Mouse (Mus musculus) ovary, postnatal 14 days (tissue): Measurements from ENCODE around the gene Lmod2.

Source experiments
- DNase-seq: peaks from one replicate; pipeline ENCODE4 v3.0.0; 2022; ENCODE audit warnings: low spot score

The Lmod2 gene

DNA sequence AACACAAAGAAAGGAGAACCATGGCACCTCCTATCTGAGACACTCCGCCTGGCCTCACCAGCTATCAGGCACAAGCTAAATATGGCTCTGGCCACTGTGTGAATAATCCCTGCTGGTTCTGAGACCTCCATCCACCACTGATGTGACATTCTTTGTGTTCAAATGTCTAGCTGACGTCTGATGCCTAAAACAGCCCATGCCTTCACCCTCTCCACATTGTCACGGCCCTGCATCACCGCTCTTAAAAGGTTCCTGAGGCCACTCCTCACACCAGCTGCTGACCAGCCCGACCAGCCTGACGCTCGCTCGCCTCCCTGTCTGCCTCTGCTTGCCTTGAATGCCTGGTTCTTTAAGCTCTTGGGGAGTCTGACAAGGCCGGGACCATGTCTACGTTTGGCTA, at the start of gene Lmod2:
TSS of gene Lmod2 (plus strand) at position 263 of the 400 bp plus-strand sequence.
- no peak for DNase-seq

DNA sequence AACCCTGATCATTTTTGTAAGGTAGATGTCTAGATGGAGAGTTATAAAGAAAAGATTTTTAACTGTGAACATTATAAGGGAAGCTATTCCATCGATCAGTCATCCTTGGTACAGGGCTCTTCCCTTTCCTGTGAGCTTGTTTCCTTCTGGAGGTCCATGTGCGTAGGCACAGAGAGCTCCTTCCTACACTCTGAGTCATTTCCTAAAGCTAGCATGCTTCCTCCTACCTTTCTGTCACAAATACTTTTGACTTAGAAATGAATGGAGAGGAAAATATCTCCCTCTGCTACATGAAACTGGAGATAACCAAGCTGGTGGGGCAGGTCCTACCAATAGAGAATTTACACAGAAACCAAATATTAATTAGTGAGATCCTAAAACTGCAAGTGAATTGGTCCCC, 47.8 kb upstream of the Lmod2 start:
- DNase-seq: no peak

DNA sequence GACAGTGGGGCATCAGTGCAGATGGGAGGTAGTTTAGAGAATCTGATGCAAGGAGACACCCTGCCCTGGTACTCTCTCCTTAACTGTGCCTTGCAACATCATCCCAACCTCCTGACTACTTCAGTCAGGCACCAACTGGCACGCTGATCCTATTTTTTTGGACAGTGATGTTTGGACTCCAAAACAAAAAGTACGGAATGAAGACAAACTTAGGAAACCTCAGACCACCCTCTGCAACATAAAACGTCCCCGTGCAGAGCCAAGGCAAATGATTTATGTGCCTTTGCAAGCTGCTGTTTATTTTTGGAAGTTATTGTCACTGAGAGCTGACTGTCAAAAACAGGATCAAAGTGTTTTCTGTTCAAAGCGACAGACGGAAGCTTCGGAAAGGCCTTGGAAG, 45.5 kb upstream of the Lmod2 start:
- DNase-seq: no peak

DNA sequence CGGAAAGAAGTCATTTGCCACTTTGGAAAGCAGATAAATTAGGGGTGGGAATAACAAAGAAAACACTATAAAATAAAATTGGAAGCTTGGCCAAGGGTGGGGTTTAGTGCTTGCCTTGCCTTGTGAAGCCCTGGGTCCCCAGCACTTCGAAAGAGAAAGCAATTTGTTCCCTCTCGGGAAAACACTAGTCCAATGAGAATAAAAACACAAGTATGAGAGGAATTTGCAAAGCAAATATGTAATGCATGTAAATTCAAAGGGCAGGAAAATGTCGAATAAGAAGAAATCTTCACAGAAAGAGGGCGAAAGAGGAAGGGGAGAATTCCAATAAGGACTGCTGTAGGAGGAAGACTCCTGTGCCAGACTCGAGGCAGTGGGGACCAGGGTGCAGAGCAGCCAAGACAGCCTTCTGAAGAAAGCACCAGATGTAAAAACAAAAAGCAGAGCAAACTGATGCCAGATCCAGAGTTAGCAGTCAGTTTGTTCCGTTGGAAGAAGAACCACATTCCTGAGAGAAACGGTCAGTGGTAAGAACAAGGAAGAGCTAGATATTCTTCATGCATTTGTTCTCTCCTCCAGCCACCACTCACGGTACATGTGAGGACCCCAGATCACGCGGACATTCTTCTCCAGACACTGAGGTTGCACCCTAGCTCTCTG, 43.0 kb upstream of the Lmod2 start:
- DNase-seq: no peak

DNA sequence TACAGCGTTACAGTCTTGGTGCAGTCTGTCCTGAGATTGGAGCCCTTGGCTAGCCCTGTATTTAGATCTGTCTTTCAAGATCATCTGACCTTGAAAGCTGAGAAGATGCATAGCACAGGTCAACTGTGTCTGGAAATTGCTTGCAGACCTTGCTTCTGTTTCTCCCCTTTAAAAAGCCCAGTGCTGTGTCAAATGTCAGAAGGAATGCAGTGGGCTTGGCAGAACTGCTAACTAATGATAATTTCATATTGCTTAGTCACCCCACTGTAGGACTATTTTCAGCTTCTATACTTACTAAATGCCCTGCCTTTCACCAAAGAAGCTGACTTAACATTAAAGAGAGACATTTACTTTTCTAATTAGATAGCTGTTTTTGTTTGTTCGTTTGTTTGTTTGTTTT, 42.1 kb upstream of the Lmod2 start:
- no peak for DNase-seq

DNA sequence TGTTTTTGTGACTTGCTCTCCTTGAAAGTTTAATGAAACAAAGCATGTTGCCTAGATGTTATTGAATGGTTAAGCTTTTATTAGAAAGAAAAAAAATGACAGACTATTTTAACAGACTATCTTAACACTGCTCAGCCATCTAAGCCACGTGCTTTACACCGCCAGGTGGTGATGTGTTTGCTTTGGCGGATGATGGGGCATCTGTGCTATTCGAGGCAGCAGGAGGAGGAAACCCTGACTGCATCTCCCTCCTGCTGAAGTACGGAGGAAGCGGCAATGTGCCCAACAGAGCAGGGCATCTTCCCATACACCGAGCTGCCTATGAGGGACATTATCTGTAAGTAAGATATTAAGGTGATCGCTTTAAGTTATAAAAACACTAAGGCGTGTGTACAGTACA, 33.5 kb upstream of the Lmod2 start:
- no peak for DNase-seq

DNA sequence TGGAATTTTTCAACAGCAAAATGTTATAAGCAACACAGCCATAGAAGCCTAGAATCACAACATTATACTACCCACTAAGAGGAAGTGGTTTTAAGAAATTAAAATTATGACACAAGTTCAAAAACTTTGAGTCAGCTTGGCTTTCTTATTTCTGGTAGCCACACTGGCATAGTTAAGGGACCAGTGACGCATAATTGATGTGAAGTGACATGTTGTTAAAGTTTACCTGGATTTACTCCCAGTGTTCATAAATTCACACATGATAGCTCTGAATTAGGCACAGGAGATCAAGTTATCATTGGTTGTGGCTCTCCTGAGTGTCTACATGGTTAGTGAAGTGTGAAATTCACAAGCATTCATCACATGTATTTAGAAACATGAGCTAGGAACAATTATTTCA, 32.7 kb upstream of the Lmod2 start:
- no peak for DNase-seq

DNA sequence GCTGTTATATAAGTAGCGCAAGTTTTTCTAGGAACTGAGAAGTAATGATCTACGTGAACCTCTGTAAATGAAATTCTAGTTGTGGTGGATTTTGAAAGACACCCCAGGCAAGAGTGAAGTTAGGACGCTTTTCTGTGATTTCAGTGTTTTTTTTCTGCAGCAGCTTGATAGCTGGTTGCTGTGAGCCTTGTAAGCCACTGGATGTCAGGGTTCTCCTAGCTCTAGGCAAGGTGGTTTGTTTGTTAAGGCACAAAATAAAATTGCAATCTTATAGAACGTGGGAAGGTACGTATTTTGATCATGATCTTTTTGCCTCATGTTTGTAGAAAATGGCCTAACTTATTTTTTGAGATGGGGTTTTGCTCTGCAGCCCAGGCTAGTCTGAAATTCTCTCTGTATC, 28.6 kb upstream of the Lmod2 start:
- DNase-seq: no peak

DNA sequence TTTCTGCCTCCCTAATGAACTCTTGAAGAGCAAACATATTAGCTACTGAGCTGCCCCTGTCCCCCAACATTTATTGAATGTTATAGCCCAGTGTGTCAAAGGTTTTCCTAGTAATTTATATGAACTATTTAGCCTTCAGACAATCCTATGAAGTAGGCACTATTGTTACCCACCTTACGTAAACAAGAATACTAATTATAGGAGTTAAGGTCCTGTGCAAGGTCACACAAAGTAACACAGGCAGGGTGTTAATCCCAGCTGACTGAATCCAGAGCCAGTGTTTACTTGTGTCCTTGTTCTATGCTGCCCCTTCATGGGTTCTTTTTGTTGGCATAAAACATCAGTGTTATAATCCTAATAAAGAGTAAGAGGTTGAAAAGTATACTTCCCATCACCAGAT, 27.9 kb upstream of the Lmod2 start:
- no peak for DNase-seq

DNA sequence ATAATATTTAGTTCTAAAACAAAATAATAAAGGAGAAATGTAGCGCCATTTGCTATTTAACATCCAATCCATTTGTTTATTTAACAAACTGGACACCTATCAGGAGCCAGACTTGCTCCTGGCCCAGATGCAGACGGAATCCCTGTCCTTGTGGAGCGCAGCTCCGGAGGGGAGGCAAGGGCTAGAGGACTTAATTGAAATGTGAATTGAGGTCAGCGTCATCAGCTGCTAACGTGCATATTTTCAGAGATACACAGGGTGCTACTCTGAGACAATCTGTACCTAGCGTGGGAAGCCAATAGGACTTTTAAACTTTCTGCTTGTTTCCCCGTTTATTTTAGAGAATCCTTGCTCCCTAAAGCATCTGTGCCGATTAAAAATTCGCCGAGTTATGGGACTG, 27.3 kb upstream of the Lmod2 start:
- DNase-seq: no peak

DNA sequence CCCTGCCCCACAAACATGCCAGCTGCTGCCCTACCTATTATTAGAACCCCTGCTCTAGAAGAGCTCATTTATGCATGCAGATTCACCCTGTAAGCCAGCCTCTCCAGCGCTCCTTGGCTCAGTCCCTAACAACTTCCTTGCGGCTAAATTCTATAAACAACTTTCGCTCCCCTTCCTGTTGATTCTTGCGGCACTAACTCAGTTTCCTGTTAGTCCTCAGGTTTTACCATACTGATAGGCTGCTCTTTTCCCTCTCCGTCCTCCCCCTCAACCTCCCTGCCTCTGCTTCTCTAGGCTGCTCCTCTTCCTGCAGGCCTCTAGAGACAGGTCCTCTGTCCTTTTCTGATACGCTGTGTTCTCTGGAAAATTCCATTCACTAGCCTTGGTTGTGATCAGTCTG, 26.4 kb upstream of the Lmod2 start:
- DNase-seq: no peak

DNA sequence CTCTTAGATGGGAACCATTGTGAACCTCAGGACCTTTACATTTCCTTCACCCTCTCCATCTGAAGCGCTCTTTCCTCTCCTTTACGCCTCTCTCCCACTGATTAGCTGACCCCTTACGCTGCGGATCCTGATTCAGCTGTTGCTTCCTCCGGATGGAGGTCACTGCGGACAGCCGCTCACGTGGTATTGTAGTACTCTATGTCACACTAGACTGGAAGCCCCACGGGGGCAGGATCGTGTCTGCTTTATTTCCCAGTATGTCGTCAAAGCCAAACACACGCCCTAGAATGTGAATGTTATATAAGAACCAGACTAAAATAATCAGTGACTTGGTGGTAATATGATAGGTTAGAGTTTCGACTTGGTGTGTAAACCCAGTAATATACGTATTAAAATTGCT, 25.1 kb upstream of the Lmod2 start:
- DNase-seq: no peak

DNA sequence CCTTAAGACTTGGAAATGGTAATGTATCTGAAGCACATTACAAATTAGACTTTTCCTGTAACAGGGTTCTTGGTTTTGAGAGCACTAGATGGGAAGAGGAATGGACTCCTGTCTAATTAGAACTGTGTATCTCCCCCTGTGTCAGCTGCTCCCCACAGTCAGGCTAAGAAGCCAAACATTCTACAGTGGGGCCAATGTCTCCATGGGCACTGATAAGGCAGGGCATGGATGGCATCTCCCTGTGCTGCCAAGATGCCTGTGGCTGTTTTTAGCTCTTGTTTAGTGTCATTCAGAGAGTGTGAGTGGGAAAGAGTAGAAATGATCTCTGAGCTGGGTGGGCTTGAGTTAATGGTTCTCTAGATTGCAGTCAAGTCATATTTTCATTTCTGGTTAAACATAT, 24.2 kb upstream of the Lmod2 start:
- no peak for DNase-seq

DNA sequence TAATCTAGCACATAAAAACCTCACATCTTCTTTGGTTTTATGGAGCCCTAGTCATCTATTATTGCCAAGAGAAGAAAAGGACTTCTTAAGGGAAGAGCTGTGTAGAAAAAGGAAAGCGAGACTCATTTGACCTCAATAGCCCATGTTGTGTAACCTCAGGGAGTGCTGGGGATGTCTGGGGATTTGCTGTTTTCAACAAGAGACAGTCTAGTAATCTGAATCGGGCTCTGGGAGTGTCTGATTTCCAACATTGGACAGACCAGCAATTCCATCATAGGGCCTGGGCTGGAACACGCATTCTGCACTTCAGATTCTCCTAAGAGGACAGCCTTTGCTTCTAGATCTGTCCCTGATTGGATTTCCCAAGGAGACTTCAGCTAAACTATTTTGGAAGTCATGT, 14.1 kb upstream of the Lmod2 start:
- no peak for DNase-seq

DNA sequence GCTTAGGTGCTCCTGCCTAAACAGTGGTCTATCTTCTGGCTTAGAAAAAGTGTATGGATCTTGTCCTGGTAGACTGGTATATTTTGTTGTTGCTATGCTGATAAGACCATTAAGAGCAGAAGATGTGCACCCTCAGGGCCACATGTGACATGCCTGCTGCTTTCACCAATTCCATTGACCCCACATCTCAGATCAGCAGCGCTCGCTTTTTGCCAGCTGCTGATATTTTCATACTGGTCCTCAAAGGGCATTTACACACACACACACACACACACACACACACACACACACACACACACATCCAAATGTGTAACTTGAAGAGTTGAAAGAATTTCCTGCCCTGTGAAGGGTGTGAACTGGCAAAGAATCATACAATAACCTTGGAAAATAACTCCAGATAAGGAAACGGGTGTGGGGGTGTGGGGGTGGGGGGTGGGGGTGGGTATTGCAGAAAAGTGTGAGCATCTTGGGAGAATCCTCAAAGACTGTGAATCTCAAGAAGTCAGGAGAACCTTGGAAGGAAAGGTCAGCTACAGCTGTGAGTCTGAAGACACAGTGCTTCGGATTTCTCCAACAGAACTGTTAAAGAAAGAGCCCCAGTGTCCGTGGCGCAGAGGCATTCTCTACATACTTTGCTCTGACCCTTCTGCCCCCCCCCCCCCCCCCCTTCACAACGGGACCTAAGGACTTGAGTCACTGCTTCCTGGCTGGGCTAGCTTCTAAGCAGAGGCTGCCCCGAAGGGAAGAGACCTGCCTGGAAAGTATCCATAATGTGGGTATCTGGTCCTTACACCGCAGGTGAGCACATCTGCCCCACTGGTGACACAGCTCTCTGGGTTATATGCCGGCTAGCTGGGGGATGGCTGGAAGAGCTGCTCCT, 11.9 kb upstream of the Lmod2 start:
- DNase-seq: no peak

DNA sequence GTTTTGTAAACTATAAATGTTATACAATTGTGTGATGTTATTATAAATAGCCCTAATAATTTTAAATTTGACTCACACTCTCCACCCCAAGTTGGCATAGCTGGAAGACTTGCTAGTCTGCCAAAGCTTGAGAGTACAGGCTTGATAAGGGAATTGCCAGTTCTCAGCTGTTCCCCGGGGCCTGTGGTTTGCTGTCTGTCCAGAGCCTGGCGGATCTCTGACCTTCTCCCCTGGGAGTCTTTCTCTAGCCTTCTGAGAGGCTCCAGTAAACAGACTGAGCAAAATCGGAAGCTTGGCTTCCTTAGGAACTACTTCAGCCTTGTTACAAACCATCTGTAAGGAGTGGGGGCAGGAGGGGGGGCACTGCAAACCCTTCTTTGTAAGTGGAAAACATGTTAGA, 10.7 kb upstream of the Lmod2 start:
- DNase-seq: peak; percentile 14

DNA sequence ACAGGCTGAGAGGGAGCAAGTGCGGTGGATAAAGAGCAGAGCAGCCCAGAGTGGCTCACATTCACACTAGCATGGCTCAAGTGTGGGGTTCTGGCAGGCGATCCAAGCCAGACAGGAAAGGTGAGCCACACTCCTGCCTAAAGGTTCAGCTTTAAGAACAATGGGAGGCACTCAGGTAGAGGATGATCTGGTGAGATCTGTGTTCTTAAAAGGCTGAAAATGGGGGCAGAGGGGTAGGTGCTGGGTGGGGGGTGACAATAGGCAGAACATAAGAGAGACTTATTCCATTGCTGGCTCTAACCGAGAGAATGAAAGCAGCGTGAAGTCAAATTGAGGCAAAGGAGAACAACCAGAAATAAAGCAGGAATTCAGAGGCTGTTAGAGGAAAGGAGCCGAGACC, 7.3 kb upstream of the Lmod2 start:
- no peak for DNase-seq

DNA sequence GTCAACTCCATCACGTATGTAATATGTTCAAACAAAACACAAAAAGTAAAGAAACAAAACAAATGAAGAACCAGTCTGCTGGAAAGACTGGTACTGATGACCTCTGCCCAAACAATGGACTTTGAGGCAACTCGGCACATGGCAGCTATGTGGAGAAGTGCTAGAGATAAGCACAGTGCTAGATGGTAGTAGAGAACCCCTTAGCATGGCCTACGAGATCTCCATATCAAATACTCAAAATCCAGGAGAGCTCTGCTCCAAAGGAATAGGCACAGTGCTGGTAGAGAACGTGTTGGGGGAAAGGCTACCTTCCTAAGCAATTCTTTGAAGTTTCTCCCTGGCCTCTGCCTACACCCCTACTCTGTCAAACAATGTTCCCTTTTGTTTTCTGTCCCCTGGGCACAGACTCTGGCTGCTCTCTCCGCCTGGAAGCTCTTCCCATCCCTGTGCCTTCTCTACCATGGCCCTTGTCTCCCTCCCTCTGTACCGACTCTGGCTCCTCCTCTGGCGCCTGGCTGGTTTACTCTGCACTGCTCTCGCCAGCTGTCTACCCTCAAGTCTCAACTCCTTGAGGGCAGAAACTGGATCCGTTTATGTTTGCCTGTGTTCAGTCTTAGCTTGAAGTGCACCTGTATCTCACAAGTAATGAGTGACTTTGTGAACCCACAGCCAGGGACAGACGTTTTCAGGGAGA, 5.9 kb upstream of the Lmod2 start:
- DNase-seq: no peak

DNA sequence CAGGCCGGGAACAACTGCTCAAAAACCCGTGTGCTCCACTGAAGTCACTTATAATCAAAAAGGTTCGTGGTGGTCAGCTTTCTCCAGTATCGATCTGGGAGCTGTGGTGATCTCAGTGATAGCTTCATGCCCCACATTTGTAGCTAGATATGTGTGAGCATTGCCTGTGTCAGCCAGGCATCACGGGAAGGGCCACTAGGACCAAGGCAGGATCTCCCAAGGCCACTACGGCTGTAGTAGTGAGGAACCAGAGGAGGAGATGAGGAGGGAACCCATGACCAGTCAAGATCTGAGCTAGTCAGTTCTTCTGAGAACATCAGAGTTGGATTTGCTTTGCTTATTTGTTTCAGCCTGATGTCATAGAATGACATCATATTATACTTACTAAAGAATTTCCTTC, 1.6 kb downstream of the Lmod2 start:
- DNase-seq: no peak

DNA sequence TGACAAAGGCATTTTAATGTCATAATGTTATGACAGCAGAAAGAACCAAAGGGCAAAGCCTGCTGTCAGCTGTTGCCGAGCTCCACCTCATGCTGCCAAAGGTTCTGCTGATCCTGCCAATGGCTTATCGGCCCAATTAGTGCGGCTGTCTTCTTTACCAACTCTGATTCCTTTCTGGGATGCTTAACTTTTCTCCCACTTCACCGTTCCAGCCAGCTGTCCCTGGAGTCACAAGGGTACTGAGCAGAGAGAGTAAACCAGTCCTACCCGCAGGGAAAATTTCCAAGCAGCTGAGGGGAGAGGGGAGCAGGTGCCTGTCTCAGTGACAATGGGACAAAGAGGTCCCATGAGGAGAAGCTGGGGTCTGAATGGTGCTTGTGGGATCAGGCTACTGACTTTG, 2.1 kb downstream of the Lmod2 start:
- DNase-seq: no peak

DNA sequence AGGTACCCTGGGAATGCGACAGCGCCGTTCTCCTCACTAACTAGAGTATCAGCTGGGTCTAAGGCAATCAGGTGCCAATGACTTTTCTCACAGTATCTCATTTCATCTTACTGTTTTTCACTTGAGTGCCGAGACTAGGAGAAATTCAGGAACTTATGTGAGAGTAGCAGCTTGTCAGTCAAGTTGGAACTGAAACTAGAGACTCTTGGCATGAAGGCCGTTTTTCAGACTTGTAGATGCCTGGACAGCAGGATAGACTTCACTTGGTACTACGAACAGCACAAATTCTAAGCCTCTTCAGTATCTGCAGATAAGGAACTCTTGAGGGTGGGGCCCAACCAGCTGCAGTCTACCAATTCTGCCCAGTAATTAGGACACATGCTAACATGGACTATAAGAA, 2.6 kb downstream of the Lmod2 start:
- DNase-seq: no peak

DNA sequence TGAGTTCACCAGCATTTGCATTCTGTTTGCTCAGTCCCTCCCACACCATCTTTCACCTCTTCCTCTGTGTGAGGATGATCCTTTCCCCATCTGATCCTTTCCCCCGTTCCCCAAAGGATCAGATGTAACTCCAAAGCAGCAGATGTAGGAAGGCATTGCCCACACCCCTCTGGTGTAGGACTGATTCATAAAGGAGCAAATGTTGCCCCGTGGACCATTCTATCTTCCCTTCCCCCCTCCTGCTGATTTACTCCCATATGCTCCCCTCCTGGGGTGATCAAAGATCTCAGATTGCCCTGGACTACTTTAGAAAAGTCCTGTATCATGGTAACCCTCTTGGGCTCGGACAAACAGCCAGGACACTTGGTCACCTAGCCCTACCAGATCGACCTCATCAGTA, 3.2 kb downstream of the Lmod2 start:
- no peak for DNase-seq

DNA sequence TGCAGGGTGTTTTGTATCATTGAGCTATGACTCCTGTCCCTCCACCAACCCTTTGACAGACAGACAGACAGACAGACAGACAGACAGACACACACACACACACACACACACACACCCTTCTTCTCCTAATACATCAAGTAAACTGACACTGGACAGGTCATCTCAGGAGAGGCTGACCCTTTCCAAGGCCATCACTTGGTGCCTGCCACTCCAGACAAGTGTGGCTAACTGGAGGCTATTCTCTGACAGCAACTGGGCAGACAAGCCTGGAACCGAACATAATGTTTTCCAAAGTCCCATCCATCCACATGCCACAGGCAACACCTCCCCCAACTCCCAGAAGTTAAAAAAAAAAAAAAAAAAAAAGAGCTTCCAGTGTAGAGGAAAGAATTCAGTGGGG, 4.1 kb downstream of the Lmod2 start:
- DNase-seq: no peak
